Mouse (Mus musculus) lung, postnatal 0 days (tissue): Measurements from ENCODE around the gene Cdkl1.

Experiments
- CTCF ChIP-seq: IDR thresholded peaks from 2 replicates; pipeline ENCODE4 v1.5.1; 2016; ENCODE audit warnings: antibody characterized with exemption, mild to moderate bottlenecking
- EP300 ChIP-seq: IDR thresholded peaks from 2 replicates; pipeline ENCODE4 v1.6.1; 2016; ENCODE audit warnings: antibody characterized with exemption, mild to moderate bottlenecking, control low read depth

DNA sequence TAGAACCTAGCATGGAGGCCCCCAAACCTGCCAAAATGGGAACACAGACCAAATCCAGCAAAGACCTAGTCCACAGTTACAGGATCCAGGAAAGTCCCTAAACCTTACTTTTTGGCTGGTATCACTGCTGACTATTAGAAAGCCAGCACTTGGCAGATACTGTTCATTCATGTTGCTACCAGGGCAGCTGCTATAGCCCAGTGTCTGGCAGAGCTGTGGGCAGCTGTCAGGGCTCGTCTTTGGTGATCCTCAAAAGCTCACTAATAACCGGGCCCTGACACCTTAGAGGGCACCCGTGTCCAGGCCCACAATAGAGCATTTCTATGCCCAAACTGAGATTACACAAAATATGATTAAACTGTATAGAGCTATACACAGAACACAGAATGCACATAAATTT is 68.2 kb downstream of the Cdkl1 start:
- TF ChIP-seq EP300, result no peak
- TF ChIP-seq CTCF, result no peak
